Mouse (Mus musculus): Measurements from ENCODE around the gene Prkce. TPM values are rescaled to one million over a fixed set of nuclear protein-coding genes. Genes with fewer than 3 reads are reported as not detected.

Gene Prkce
- polyA plus RNA-seq, 1 experiment: 1.9 TPM

DNA sequence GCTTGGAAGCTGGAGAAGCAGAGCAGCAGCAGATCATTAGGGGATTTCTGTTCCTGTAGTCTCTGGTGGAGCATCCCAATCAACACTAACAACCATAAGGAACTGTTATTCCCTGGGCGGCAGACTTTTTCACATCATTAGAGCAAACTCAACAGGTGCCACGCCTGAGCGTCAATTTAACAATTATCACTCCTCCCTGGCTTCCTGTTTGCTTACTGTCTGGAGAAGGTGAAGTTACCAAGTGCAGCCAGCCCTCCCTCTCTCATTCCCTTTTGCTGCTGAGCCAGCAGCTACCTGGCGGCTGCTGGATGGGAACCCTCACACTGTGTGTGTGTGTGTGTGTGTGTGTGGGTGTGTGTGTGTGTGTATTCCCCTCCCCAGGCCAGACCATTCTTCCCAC is 149.6 kb downstream of the Prkce start:
- Histone ChIP-seq H3K79me2 (ENCODE audit: control insufficient read depth, insufficient read depth) (no peaks in the 10 kb centered on the region), H3K27me3 (ENCODE audit: control insufficient read depth, insufficient read depth, insufficient read length) (no peaks in the 10 kb centered on the region), H3K36me3 (ENCODE audit: control insufficient read depth, insufficient read depth) (no peaks in the 10 kb centered on the region), H3K4me3 (no peak overlapping the region), H3ac (ENCODE audit: control insufficient read depth, insufficient read length) (no peak overlapping the region), H3K4me2 (ENCODE audit: low read depth) (no peak overlapping the region)
- TF ChIP-seq TCF12 (IDR thresholded peaks at IDR 0.05; ENCODE audit: insufficient read depth, poor library complexity, severe bottlenecking): no peak
- TF ChIP-seq E2F4 (IDR thresholded peaks at IDR 0.05; ENCODE audit: insufficient read depth): no peak
- no peak for TF ChIP-seq MYOG (IDR thresholded peaks at IDR 0.05; ENCODE audit: control insufficient read depth in 1 of 3, insufficient read depth in 1 of 3, insufficient read length in 2 of 3, low read depth in 2 of 3)

DNA sequence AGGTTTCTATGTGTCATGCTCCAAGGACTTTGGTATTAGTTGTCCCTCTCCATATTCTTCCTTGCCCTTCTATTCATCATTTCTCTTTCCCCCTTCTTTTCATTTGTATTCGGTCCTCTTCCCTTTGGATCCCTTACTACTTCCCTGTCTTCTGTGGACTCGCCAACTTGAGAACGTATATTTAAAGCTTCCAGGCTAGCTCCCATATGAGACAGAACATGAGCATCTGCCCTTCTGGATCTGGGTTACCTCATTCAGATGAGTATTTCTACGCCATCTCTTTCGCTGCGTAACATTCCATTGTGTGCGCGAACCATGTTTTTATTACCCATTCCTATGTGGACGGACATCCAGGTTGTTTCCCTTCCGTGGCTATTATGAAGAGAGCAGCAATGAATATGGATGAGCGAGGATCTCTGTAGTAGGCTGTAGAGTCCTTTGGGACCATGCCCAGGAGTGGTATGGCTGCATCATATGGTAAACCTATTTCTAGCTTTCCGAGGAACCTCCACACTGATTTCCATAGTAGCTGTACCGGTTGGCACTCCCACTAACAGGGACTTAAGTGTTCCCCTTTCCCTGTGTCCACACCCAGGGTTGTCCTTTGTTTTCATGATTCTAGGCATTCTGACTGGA is 152.5 kb downstream of the Prkce start:
- Histone ChIP-seq H3ac (ENCODE audit: control insufficient read depth, insufficient read length) (no peak overlapping the region), H3K36me3 (ENCODE audit: control insufficient read depth, insufficient read depth) (no peaks in the 10 kb centered on the region), H3K79me2 (ENCODE audit: control insufficient read depth, insufficient read depth) (no peaks in the 10 kb centered on the region), H3K4me3 (no peak overlapping the region), H3K27me3 (ENCODE audit: control insufficient read depth, insufficient read depth, insufficient read length) (no peaks in the 10 kb centered on the region), H3K4me2 (ENCODE audit: low read depth) (no peak overlapping the region)
- TF ChIP-seq USF1 (IDR thresholded peaks at IDR 0.05; ENCODE audit: low read depth): no peak
- TF ChIP-seq MYOD1 (IDR thresholded peaks at IDR 0.05; ENCODE audit: control insufficient read depth in 1 of 3, insufficient read length in 2 of 3, low read depth in 2 of 3): no peak
- TF ChIP-seq TCF3 (IDR thresholded peaks at IDR 0.05; ENCODE audit: insufficient read length, low read depth): no peak
- TF ChIP-seq SRF (IDR thresholded peaks at IDR 0.05; ENCODE audit: control insufficient read depth, insufficient read length, low read depth): no peak
- TF ChIP-seq REST (IDR thresholded peaks at IDR 0.05; ENCODE audit: insufficient read depth, insufficient read length): no peak
- no peak for TF ChIP-seq TCF12 (IDR thresholded peaks at IDR 0.05; ENCODE audit: insufficient read depth, poor library complexity, severe bottlenecking)
- TF ChIP-seq CEBPB (IDR thresholded peaks at IDR 0.05; ENCODE audit: insufficient read depth, poor library complexity, severe bottlenecking): no peak
- TF ChIP-seq MYOG (IDR thresholded peaks at IDR 0.05; ENCODE audit: control insufficient read depth in 1 of 3, insufficient read depth in 1 of 3, insufficient read length in 2 of 3, low read depth in 2 of 3): no peak
- TF ChIP-seq POLR2A (IDR thresholded peaks at IDR 0.05; ENCODE audit: insufficient read length, low read depth): no peak
- no peak for TF ChIP-seq MAX (IDR thresholded peaks at IDR 0.05; ENCODE audit: low read depth)
- TF ChIP-seq E2F4 (IDR thresholded peaks at IDR 0.05; ENCODE audit: insufficient read depth): no peak

DNA sequence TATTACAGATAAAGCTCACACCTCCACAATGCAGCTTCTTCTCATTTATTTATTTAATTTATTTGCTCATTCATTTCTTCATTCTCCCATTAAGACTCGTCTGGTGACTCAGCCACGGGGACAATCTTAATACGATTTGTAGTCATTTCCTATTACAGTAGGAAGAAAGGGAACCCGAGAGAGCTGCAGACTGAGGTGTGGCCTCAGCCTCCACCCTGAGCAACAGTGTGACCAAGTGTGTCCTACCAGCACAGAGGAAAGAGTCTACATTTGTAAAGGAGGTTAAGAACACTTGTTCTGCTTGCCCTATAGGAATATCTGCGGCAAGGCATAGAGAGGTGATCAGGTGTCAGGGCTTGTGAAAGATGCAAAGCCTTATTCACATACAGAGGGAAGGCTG is 155.3 kb downstream of the Prkce start:
- Histone ChIP-seq H3K27me3 (ENCODE audit: control insufficient read depth, insufficient read depth, insufficient read length) (no peaks in the 10 kb centered on the region), H3K36me3 (ENCODE audit: control insufficient read depth, insufficient read depth) (no peaks in the 10 kb centered on the region), H3K79me2 (ENCODE audit: control insufficient read depth, insufficient read depth) (no peaks in the 10 kb centered on the region), H3ac (ENCODE audit: control insufficient read depth, insufficient read length) (no peak overlapping the region), H3K4me2 (ENCODE audit: low read depth) (no peak overlapping the region), H3K4me3 (no peak overlapping the region)
- no peak for TF ChIP-seq MYOG (IDR thresholded peaks at IDR 0.05; ENCODE audit: control insufficient read depth in 1 of 3, insufficient read depth in 1 of 3, insufficient read length in 2 of 3, low read depth in 2 of 3)
- TF ChIP-seq POLR2AphosphoS2 (IDR thresholded peaks at IDR 0.05; ENCODE audit: insufficient read length, low read depth): no peak
- no peak for TF ChIP-seq MAX (IDR thresholded peaks at IDR 0.05; ENCODE audit: low read depth)
- no peak for TF ChIP-seq MYOD1 (IDR thresholded peaks at IDR 0.05; ENCODE audit: control insufficient read depth in 1 of 3, insufficient read length in 2 of 3, low read depth in 2 of 3)
- no peak for TF ChIP-seq TCF12 (IDR thresholded peaks at IDR 0.05; ENCODE audit: insufficient read depth, poor library complexity, severe bottlenecking)
- no peak for TF ChIP-seq REST (IDR thresholded peaks at IDR 0.05; ENCODE audit: insufficient read depth, insufficient read length)
- TF ChIP-seq E2F4 (IDR thresholded peaks at IDR 0.05; ENCODE audit: insufficient read depth): no peak
- no peak for TF ChIP-seq TCF3 (IDR thresholded peaks at IDR 0.05; ENCODE audit: insufficient read length, low read depth)
- no peak for TF ChIP-seq SRF (IDR thresholded peaks at IDR 0.05; ENCODE audit: control insufficient read depth, insufficient read length, low read depth)
- TF ChIP-seq POLR2A (IDR thresholded peaks at IDR 0.05; ENCODE audit: insufficient read length, low read depth): no peak
- no peak for TF ChIP-seq CEBPB (IDR thresholded peaks at IDR 0.05; ENCODE audit: insufficient read depth, poor library complexity, severe bottlenecking)
- no peak for TF ChIP-seq USF1 (IDR thresholded peaks at IDR 0.05; ENCODE audit: low read depth)

DNA sequence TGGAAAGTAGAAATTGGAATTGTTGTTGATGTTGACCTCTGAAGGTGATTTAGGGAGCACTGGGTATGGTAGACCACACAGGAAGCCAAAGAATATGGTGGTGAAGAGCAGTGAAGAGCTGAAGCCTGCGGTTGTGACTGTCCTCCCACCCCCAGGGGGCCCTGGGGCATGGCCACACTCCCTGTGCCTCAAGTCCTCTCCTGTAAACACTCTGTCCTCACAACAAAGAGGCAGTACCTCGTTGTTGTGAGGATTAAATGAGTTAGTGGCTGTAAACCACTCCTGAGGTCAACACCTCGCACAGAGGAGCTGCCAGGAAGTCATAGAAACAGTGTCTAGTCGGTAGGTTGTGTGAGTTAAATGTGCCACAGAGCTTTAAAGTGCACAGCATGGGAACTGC is 155.7 kb downstream of the Prkce start:
- no peaks in the 10 kb centered on the region for H3K27me3 ChIP-seq (ENCODE audit: control insufficient read depth, insufficient read depth, insufficient read length)
- TF ChIP-seq SRF (IDR thresholded peaks at IDR 0.05; ENCODE audit: control insufficient read depth, insufficient read length, low read depth): no peak
- no peak for TF ChIP-seq MYOG (IDR thresholded peaks at IDR 0.05; ENCODE audit: control insufficient read depth in 1 of 3, insufficient read depth in 1 of 3, insufficient read length in 2 of 3, low read depth in 2 of 3)
- TF ChIP-seq POLR2A (IDR thresholded peaks at IDR 0.05; ENCODE audit: insufficient read length, low read depth): no peak
- no peak for TF ChIP-seq TCF3 (IDR thresholded peaks at IDR 0.05; ENCODE audit: insufficient read length, low read depth)
- TF ChIP-seq CEBPB (IDR thresholded peaks at IDR 0.05; ENCODE audit: insufficient read depth, poor library complexity, severe bottlenecking): no peak
- no peak for TF ChIP-seq POLR2AphosphoS2 (IDR thresholded peaks at IDR 0.05; ENCODE audit: insufficient read length, low read depth)
- no peak for TF ChIP-seq REST (IDR thresholded peaks at IDR 0.05; ENCODE audit: insufficient read depth, insufficient read length)
- H3K36me3 ChIP-seq (ENCODE audit: control insufficient read depth, insufficient read depth): no peaks in the 10 kb centered on the region
- no peak overlapping the region for H3K4me2 ChIP-seq (ENCODE audit: low read depth)
- no peaks in the 10 kb centered on the region for H3K79me2 ChIP-seq (ENCODE audit: control insufficient read depth, insufficient read depth)
- no peak overlapping the region for H3K4me3 ChIP-seq
- H3ac ChIP-seq (ENCODE audit: control insufficient read depth, insufficient read length): no peak overlapping the region
